Mouse (Mus musculus) stomach, postnatal 0 days (tissue): Measurements from ENCODE around the gene Fam170b.

Experiments used
- CTCF ChIP-seq: IDR thresholded peaks from 2 replicates; pipeline ENCODE4 v1.5.1; 2016; ENCODE audit warnings: antibody characterized with exemption, low read depth, mild to moderate bottlenecking, moderate library complexity
- EP300 ChIP-seq: optimal IDR thresholded peaks from 2 replicates; pipeline ENCODE3; 2016; ENCODE audit warnings: antibody characterized with exemption

GRCm38 (mm10) chr14:32814961-32815360 lies 18.8 kb upstream of the Fam170b start:
- TF ChIP-seq CTCF: no peak
- TF ChIP-seq EP300: no peak
